Mouse (Mus musculus) testis, adult 2 months (tissue): Measurements from ENCODE around the gene Fcho2.
"Not testable (repeated sequence)": the region's sequence is repeated elsewhere in the genome, so short reads cannot be mapped to it uniquely, and the experiment has no call there.

Source experiments
- CTCF ChIP-seq: fragments of 200-500 bp; IDR thresholded peaks from 2 replicates; pipeline ENCODE4 v1.5.1; 2012; ENCODE audit warnings: low read depth, mild to moderate bottlenecking, inconsistent platforms, low read length, moderate library complexity; ENCODE audit not compliant: control insufficient read depth, insufficient read depth, insufficient replicate concordance
- POLR2A ChIP-seq: fragments of 200-500 bp; IDR thresholded peaks from 2 replicates; pipeline ENCODE4 v1.6.1; 2012; ENCODE audit warnings: low read depth, mild to moderate bottlenecking, inconsistent platforms, low read length, moderate library complexity; ENCODE audit not compliant: control insufficient read depth

DNA sequence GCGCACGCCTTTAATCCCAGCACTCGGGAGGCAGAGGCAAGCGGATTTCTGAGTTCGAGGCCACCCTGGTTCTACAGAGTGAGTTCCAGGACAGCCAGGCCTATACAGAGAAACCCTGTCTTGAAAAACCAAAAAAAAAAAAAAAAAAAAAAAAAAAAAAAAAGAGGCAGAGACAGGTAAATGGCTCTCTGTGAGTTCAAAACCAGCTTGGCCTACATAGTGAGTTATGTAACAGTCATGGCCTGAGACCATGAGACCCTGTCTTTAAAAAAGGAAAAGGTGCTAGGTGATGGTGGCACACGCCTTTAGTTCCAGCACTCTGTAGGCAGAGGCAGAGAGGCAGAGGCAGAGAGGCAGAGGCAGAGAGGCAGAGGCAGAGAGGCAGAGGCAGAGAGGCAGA is 13.8 kb upstream of the Fcho2 start:
- not testable (repeated sequence) for TF ChIP-seq CTCF, POLR2A
